Mouse (Mus musculus) myocyte (in vitro differentiated cells): ENCODE measurements around the gene Myt1l. TPM values are rescaled to one million over a fixed set of nuclear protein-coding genes. Genes with fewer than 3 reads are reported as not detected.

ENCODE experiments used
- H3K27me3 ChIP-seq: one replicate; pipeline ENCODE4 v1.6.1; 2011; ENCODE audit not compliant: control insufficient read depth, insufficient read depth, insufficient read length
- H3K36me3 ChIP-seq: one replicate; pipeline ENCODE4 v1.6.1; 2011; ENCODE audit not compliant: control insufficient read depth, insufficient read depth
- H3K4me2 ChIP-seq: one replicate; pipeline ENCODE4 v1.6.1; 2011; ENCODE audit warnings: low read depth, control low read depth
- H3K4me3 ChIP-seq: one replicate; pipeline ENCODE4 v1.5.1; 2011; ENCODE audit warnings: mild to moderate bottlenecking, control low read depth, moderate library complexity
- H3K79me2 ChIP-seq: one replicate; pipeline ENCODE4 v1.6.1; 2011; ENCODE audit not compliant: control insufficient read depth, insufficient read depth
- H3ac ChIP-seq: one replicate; pipeline ENCODE4 v1.6.1; 2011; ENCODE audit not compliant: control insufficient read depth, insufficient read length
- CEBPB ChIP-seq: IDR thresholded peaks from 2 replicates; pipeline ENCODE4 v1.6.1; 2011; ENCODE audit warnings: mild to moderate bottlenecking, moderate library complexity; ENCODE audit not compliant: poor library complexity, insufficient read depth, severe bottlenecking
- E2F4 ChIP-seq: IDR thresholded peaks from one replicate; pipeline ENCODE4 v1.6.1; 2011; ENCODE audit warnings: mild to moderate bottlenecking, control low read depth, moderate library complexity; ENCODE audit not compliant: insufficient read depth
- MAX ChIP-seq: IDR thresholded peaks from one replicate; pipeline ENCODE4 v1.6.1; 2011; ENCODE audit warnings: low read depth, mild to moderate bottlenecking, control low read depth
- MYOD1 ChIP-seq, 3 experiments: IDR thresholded peaks; one replicate each; pipeline ENCODE4 v1.6.1; 2011; ENCODE audit warnings: control low read depth in 2 of 3, low read depth in 2 of 3, mild to moderate bottlenecking in 2 of 3, moderate library complexity in 1 of 3; ENCODE audit not compliant: insufficient read length in 2 of 3, control insufficient read depth in 1 of 3
- MYOG ChIP-seq, 3 experiments: IDR thresholded peaks; one replicate each; pipeline ENCODE4 v1.6.1; 2011; ENCODE audit warnings: control low read depth in 2 of 3, low read depth in 2 of 3, mild to moderate bottlenecking in 2 of 3; ENCODE audit not compliant: insufficient read length in 2 of 3, control insufficient read depth in 1 of 3, insufficient read depth in 1 of 3
- POLR2A ChIP-seq: IDR thresholded peaks from one replicate; pipeline ENCODE4 v1.6.1; 2011; ENCODE audit warnings: low read depth, mild to moderate bottlenecking, control low read depth, moderate library complexity; ENCODE audit not compliant: insufficient read length
- POLR2AphosphoS2 ChIP-seq: IDR thresholded peaks from one replicate; pipeline ENCODE4 v1.6.1; 2011; ENCODE audit warnings: low read depth, control low read depth; ENCODE audit not compliant: insufficient read length
- REST ChIP-seq: IDR thresholded peaks from one replicate; pipeline ENCODE4 v1.6.1; 2011; ENCODE audit warnings: mild to moderate bottlenecking, control low read depth, moderate library complexity; ENCODE audit not compliant: insufficient read depth, insufficient read length
- SRF ChIP-seq: IDR thresholded peaks from one replicate; pipeline ENCODE4 v1.6.1; 2011; ENCODE audit warnings: low read depth; ENCODE audit not compliant: control insufficient read depth, insufficient read length
- TCF12 ChIP-seq: IDR thresholded peaks from one replicate; pipeline ENCODE4 v1.6.1; 2011; ENCODE audit warnings: mild to moderate bottlenecking, control low read depth; ENCODE audit not compliant: poor library complexity, insufficient read depth, severe bottlenecking
- TCF3 ChIP-seq: IDR thresholded peaks from one replicate; pipeline ENCODE4 v1.6.1; 2011; ENCODE audit warnings: low read depth, control low read depth; ENCODE audit not compliant: insufficient read length
- USF1 ChIP-seq: IDR thresholded peaks from one replicate; pipeline ENCODE4 v1.6.1; 2011; ENCODE audit warnings: low read depth, mild to moderate bottlenecking, control low read depth, moderate library complexity
- polyA plus RNA-seq: library from polyadenylated mRNA; unstranded; fragments of >200 nt; fragmentation: generic; extraction: Trizol; gene quantifications from one replicate; pipeline ENCODE4 v1.2.1, GENCODE M21; 2012; ENCODE audit warnings: missing spikeins

The Myt1l gene
- polyA plus RNA-seq, 1 experiment = 0.01 TPM

DNA sequence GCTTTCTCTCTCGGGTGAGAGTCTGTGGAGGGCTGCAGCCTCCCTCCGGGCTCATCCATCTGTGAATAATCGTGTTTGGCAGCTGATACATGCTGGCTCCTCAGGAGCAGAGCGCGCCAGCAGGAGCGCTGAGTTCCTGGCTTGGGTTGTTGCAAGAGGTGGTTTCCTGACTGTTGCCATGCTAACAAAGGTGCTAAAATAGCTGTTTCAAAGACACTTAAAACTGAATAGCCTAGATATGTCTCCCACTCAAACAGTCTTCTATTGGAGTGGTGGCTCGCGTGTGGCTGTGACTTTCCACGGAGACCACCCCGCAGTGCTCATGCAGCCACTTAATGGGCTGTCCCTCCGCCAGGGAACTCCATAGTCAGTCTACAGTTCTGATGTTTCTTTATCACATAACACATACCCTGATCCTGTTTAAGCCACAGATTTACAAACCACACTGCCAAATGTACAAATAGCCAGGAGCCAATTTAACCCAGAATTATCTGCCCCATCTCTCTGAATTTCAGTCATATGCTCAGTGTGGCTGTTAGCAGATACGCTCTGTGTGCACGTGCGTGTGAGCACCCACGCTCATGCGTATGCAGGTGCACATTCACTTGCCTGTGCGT is 195.6 kb downstream of the Myt1l start:
- Histone ChIP-seq H3K4me2 (no peak overlapping the region), H3K27me3 (no peaks in the 10 kb centered on the region), H3ac (no peak overlapping the region), H3K79me2 (no peaks in the 10 kb centered on the region), H3K36me3 (no peaks in the 10 kb centered on the region), H3K4me3 (no peak overlapping the region)
- TF ChIP-seq MYOG (IDR thresholded peaks at IDR 0.05; ENCODE audit: control insufficient read depth in 1 of 3, insufficient read depth in 1 of 3, insufficient read length in 2 of 3, low read depth in 2 of 3) (no peak), POLR2A (no peak), CEBPB (no peak), TCF12 (no peak), SRF (no peak), MYOD1 (IDR thresholded peaks at IDR 0.05; ENCODE audit: control insufficient read depth in 1 of 3, insufficient read length in 2 of 3, low read depth in 2 of 3) (no peak), E2F4 (no peak), MAX (no peak), POLR2AphosphoS2 (no peak), USF1 (no peak), REST (no peak), TCF3 (no peak)

DNA sequence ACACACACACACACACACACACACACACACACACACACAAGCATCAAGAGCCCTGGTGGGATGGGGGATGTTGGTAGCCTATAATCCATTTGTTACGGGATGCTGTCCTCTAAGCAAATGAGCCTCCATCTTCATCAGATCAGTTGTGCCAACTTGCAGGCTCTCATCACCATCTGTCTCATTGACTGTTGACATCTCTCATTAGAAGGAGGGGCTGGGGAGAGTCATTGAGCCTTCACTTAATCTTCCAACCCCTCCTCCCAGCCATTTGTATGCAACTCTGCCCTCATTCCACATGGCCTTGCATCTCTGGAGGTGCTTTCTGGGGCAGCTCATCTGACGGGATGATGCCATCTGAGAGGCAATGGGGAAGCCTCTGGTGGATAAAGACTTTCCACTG is 200.1 kb downstream of the Myt1l start:
- Histone ChIP-seq H3K4me3 (no peak overlapping the region), H3K27me3 (no peaks in the 10 kb centered on the region)

DNA sequence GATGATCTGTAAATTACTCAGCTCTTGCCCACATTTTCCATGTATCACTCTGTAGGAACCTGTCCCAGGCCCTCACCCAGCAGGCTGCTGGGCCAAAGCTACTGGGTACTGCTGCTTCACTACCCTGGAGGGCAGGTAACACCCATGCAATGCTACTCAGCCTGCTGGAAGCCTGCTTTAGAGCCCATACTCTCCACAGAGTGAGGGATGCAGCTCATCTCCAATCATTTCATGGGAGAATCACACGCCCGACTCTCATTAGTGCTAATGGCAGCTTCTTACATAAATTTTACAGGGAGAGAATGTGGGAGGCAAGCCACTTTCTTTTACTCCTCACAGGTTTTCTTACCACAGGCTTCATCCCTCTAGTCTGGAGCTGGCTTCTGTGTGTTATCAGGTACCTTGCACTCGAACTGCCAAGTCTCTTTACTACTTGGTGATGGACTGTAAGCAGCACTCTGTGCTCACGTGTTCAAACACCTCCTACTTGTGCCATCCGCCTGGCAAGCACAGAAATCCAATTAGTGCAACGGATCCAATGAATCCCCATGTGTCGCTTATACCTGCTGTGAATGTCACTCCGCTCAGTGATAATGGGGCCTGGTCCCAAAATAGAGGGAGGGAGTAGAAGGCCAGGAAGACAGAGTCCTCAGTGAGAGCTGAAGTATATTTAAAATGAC is 212.3 kb downstream of the Myt1l start:
- no peak overlapping the region for H3K4me2 ChIP-seq
- no peak overlapping the region for H3K4me3 ChIP-seq
- H3K36me3 ChIP-seq = no peaks in the 10 kb centered on the region
- H3K79me2 ChIP-seq = no peaks in the 10 kb centered on the region
- no peak for TF ChIP-seq TCF3
- no peak overlapping the region for H3ac ChIP-seq
- no peaks in the 10 kb centered on the region for H3K27me3 ChIP-seq

More for the DNA sequence above, 200.1 kb downstream of the Myt1l start:
- H3K36me3 ChIP-seq = no peaks in the 10 kb centered on the region
- H3K79me2 ChIP-seq = no peaks in the 10 kb centered on the region
- TF ChIP-seq SRF (no peak), E2F4 (no peak), MYOG (IDR thresholded peaks at IDR 0.05; ENCODE audit: control insufficient read depth in 1 of 3, insufficient read depth in 1 of 3, insufficient read length in 2 of 3, low read depth in 2 of 3) (no peak), MAX (no peak), TCF3 (no peak), MYOD1 (IDR thresholded peaks at IDR 0.05; ENCODE audit: control insufficient read depth in 1 of 3, insufficient read length in 2 of 3, low read depth in 2 of 3) (no peak), POLR2AphosphoS2 (no peak), USF1 (no peak), TCF12 (no peak), POLR2A (no peak), REST (no peak), CEBPB (no peak)
- H3K4me2 ChIP-seq = no peak overlapping the region
- no peak overlapping the region for H3ac ChIP-seq

DNA sequence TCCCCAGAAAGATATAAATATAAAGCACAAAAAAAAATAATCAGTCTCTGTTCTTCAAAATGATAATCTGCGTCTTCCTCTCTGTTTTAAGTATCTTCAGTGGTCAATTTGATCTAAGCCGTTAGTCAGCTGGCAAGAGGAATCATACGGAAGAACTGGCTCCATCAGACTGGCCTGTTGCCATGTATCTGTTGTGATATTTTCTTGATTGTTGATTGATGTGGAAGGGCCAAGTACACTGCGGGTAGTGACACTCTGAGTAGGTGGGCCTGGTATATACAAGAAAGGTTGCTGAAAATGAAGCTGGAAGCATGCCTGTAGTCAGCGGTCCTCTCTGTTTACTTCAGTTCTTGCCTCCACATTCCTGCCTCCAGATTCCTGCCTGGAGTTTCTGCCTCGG is 213.0 kb downstream of the Myt1l start:
- TF ChIP-seq USF1 (no peak), TCF3 (no peak), MYOG (IDR thresholded peaks at IDR 0.05; ENCODE audit: control insufficient read depth in 1 of 3, insufficient read depth in 1 of 3, insufficient read length in 2 of 3, low read depth in 2 of 3) (no peak), POLR2AphosphoS2 (no peak), SRF (no peak), MAX (no peak), CEBPB (no peak), REST (no peak), E2F4 (no peak), TCF12 (no peak), POLR2A (no peak), MYOD1 (IDR thresholded peaks at IDR 0.05; ENCODE audit: control insufficient read depth in 1 of 3, insufficient read length in 2 of 3, low read depth in 2 of 3) (no peak)
- no peaks in the 10 kb centered on the region for H3K36me3 ChIP-seq
- no peak overlapping the region for H3K4me3 ChIP-seq

More for the DNA sequence above, 213.0 kb downstream of the Myt1l start:
- no peak overlapping the region for H3ac ChIP-seq
- H3K79me2 ChIP-seq = no peaks in the 10 kb centered on the region
- no peak overlapping the region for H3K4me2 ChIP-seq
- H3K27me3 ChIP-seq = no peaks in the 10 kb centered on the region
